Mouse (Mus musculus) thymus, adult 2 months (tissue): Measurements from ENCODE around the gene Zdhhc18. TPM values are rescaled to one million over a fixed set of nuclear protein-coding genes. Genes with fewer than 3 reads are reported as not detected.
A peak's percentile ranks its signal among the peaks of the same experiment; 100 is the strongest.
"Not testable (repeated sequence)": the region's sequence is repeated elsewhere in the genome, so short reads cannot be mapped to it uniquely, and the experiment has no call there.

Experiments
- DNase-seq: peaks from one replicate; pipeline ENCODE4 v3.0.0; 2021
- H3K27ac ChIP-seq: fragments of 200-500 bp; 2 replicates; pipeline ENCODE4 v1.5.1; 2012; ENCODE audit warnings: low read length, control low read depth; ENCODE audit not compliant: control insufficient read depth, insufficient read depth
- H3K27me3 ChIP-seq: fragments of 200-500 bp; 2 replicates; pipeline ENCODE4 v1.6.1; 2012; ENCODE audit warnings: mild to moderate bottlenecking, low read length, moderate library complexity, mixed read lengths; ENCODE audit not compliant: control insufficient read depth, insufficient read depth
- H3K36me3 ChIP-seq: fragments of 200-500 bp; 2 replicates; pipeline ENCODE4 v1.6.1; 2012; ENCODE audit warnings: mild to moderate bottlenecking, low read length, moderate library complexity; ENCODE audit not compliant: control insufficient read depth, insufficient read depth
- H3K4me1 ChIP-seq: fragments of 200-500 bp; replicated peaks from 2 replicates; pipeline ENCODE4 v1.6.1; 2012; ENCODE audit warnings: low read length; ENCODE audit not compliant: control insufficient read depth, insufficient read depth
- H3K4me3 ChIP-seq: fragments of 200-500 bp; 2 replicates; pipeline ENCODE4 v1.5.1; 2012; ENCODE audit warnings: mild to moderate bottlenecking, low read length, control low read depth, moderate library complexity; ENCODE audit not compliant: control insufficient read depth, insufficient read depth
- CTCF ChIP-seq: fragments of 200-500 bp; IDR thresholded peaks from 2 replicates; pipeline ENCODE4 v1.5.1; 2012; ENCODE audit warnings: mild to moderate bottlenecking, control low read depth, low read length, moderate library complexity, borderline replicate concordance; ENCODE audit not compliant: control insufficient read depth, poor library complexity, insufficient read depth; ENCODE audit errors: extremely low read depth
- POLR2A ChIP-seq: fragments of 200-500 bp; IDR thresholded peaks from 2 replicates; pipeline ENCODE4 v1.6.1; 2012; ENCODE audit warnings: mild to moderate bottlenecking, low read length, control low read depth, moderate library complexity; ENCODE audit not compliant: control insufficient read depth, poor library complexity, insufficient read depth; ENCODE audit errors: extremely low read depth
- WGBS: fragments of 180-500 bp; shearing (Covaris S2); methylation state at CpG from one replicate; pipeline ENCODE4 v1.1.7; 2018; 5-methylcytosine and 5-hydroxymethylcytosine counted together
- polyA plus RNA-seq: library from polyadenylated mRNA; depleted of rRNA; stranded (reverse); fragments of >200 nt; gene quantifications from 2 replicates; pipeline ENCODE4 v1.2.3, GENCODE M21; 2012

Zdhhc18 gene
- polyA plus RNA-seq, 1 experiment, result 150 TPM

- Histone ChIP-seq H3K27ac (no peak overlapping the region), H3K27me3 (no peaks in the 10 kb centered on the region), H3K4me1 (peaks cover 3% of the 10 kb centered on the region; the same call in 1 of the 2 replicates), H3K36me3 (no peaks in the 10 kb centered on the region), H3K4me3 (no peak overlapping the region)
- DNase-seq, result no peak
- TF ChIP-seq CTCF (no peak), POLR2A (no peak)
- 76% methylated on average over 4 of the region's 4 CpGs for WGBS
Measured at GRCm38 (mm10) chr4:133651986-133652385, 2.0 kb upstream of the Zdhhc18 start.

GRCm38 (mm10) chr4:133651445-133651844 is 1.5 kb upstream of the Zdhhc18 start:
- Histone ChIP-seq H3K36me3 (no peaks in the 10 kb centered on the region), H3K27me3 (no peaks in the 10 kb centered on the region), H3K4me3 (no peak overlapping the region), H3K27ac (no peak overlapping the region), H3K4me1 (peaks cover 3% of the 10 kb centered on the region; the same call in 1 of the 2 replicates)
- no peak for DNase-seq
- no peak for TF ChIP-seq CTCF
- TF ChIP-seq POLR2A, result no peak
- WGBS, result 75% methylated on average over 10 of the region's 10 CpGs

- DNase-seq, H3K4me3 ChIP-seq, H3K27me3 ChIP-seq, H3K36me3 ChIP-seq, H3K27ac ChIP-seq, H3K4me1 ChIP-seq: not testable (repeated sequence)
- 82% methylated on average over 5 of the region's 5 CpGs for WGBS
Measured at GRCm38 (mm10) chr4:133649464-133649863, 490 bp downstream of the Zdhhc18 start.

GRCm38 (mm10) chr4:133645680-133646079 is 4.3 kb downstream of the Zdhhc18 start:
- WGBS, result 88% methylated on average over 21 of the region's 21 CpGs
- H3K4me3 ChIP-seq, result no peak overlapping the region
- peaks cover 3% of the 10 kb centered on the region; the same call in 1 of the 2 replicates for H3K4me1 ChIP-seq
- no peak for DNase-seq
- no peak for TF ChIP-seq POLR2A
- no peak for TF ChIP-seq CTCF
- H3K27ac ChIP-seq, result no peak overlapping the region
- no peaks in the 10 kb centered on the region for H3K36me3 ChIP-seq
- no peaks in the 10 kb centered on the region for H3K27me3 ChIP-seq

- H3K27ac ChIP-seq, result no peak overlapping the region
- peaks cover 3% of the 10 kb centered on the region; the same call in 1 of the 2 replicates for H3K4me1 ChIP-seq
- no peaks in the 10 kb centered on the region for H3K27me3 ChIP-seq
- H3K4me3 ChIP-seq, result no peak overlapping the region
- WGBS, result 94% methylated on average over 3 of the region's 3 CpGs
- DNase-seq, result no peak
- no peak for TF ChIP-seq CTCF
- TF ChIP-seq POLR2A, result no peak
- H3K36me3 ChIP-seq, result no peaks in the 10 kb centered on the region
Measured at GRCm38 (mm10) chr4:133645195-133645594, 4.8 kb downstream of the Zdhhc18 start.

GRCm38 (mm10) chr4:133634043-133634410 is 15.9 kb downstream of the Zdhhc18 start:
- 84% methylated on average over 5 of the region's 5 CpGs for WGBS
- no peaks in the 10 kb centered on the region for H3K36me3 ChIP-seq
- H3K4me3 ChIP-seq, result no peak overlapping the region
- H3K27me3 ChIP-seq, result no peaks in the 10 kb centered on the region
- no peak overlapping the region for H3K27ac ChIP-seq
- DNase-seq, result no peak
- peaks cover 32% of the 10 kb centered on the region for H3K4me1 ChIP-seq
- no peak for TF ChIP-seq CTCF
- TF ChIP-seq POLR2A, result no peak

- peak; percentile 96 for DNase-seq
- TF ChIP-seq POLR2A (peak; percentile 79), CTCF (peak; percentile 69; the same call in 1 of the 2 replicates)
- Histone ChIP-seq H3K4me1 (peaks cover 34% of the 10 kb centered on the region), H3K27me3 (no peaks in the 10 kb centered on the region), H3K36me3 (no peaks in the 10 kb centered on the region), H3K27ac (no peak overlapping the region), H3K4me3 (peak overlapping the region; percentile 70)
- 9% methylated on average over 46 of the region's 47 CpGs for WGBS
Measured at GRCm38 (mm10) chr4:133633332-133634042, 16.5 kb downstream of the Zdhhc18 start.
